Mouse (Mus musculus) midbrain, embryonic 14.5 days (tissue): ENCODE measurements around the gene Exo5. TPM values are rescaled to one million over a fixed set of nuclear protein-coding genes. Genes with fewer than 3 reads are reported as not detected.

ENCODE experiments used
- ATAC-seq: fragments of 200-750 bp; cut with Nextera tagmentation; 2 replicates; pipeline ENCODE4 v1.8.0; 2017; ENCODE audit warnings: moderate number of reproducible peaks, moderate library complexity; ENCODE audit not compliant: low FRiP score, low TSS enrichment
- DNase-seq: peaks from one replicate; pipeline ENCODE4 v3.0.0-alpha.2; 2015
- H3K27ac ChIP-seq: fragments of 300-500 bp; sonication (generic); replicated peaks from 2 replicates; pipeline ENCODE4 v1.5.1; 2014; ENCODE audit warnings: mild to moderate bottlenecking, low read depth, low read length, moderate library complexity
- H3K27me3 ChIP-seq: fragments of 300-500 bp; sonication (generic); 2 replicates; pipeline ENCODE4 v1.6.1; 2014; ENCODE audit warnings: low read length, control low read depth, mixed read lengths; ENCODE audit not compliant: control insufficient read depth, insufficient read depth
- H3K36me3 ChIP-seq: fragments of 300-500 bp; sonication (generic); 2 replicates; pipeline ENCODE4 v1.6.1; 2014; ENCODE audit warnings: low read length, control low read depth; ENCODE audit not compliant: control insufficient read depth, insufficient read depth
- H3K4me1 ChIP-seq: fragments of 300-500 bp; sonication (generic); 2 replicates; pipeline ENCODE4 v1.6.1; 2014; ENCODE audit warnings: mild to moderate bottlenecking, antibody characterized with exemption, low read length, control low read depth; ENCODE audit not compliant: control insufficient read depth, insufficient read depth
- H3K4me2 ChIP-seq: fragments of 300-500 bp; sonication (generic); 2 replicates; pipeline ENCODE4 v1.6.1; 2014; ENCODE audit warnings: mild to moderate bottlenecking, low read length, moderate library complexity
- H3K4me3 ChIP-seq: fragments of 300-500 bp; sonication (generic); replicated peaks from 2 replicates; pipeline ENCODE4 v1.5.1; 2014; ENCODE audit warnings: low read depth, low read length
- H3K9ac ChIP-seq: fragments of 300-500 bp; sonication (generic); replicated peaks from 2 replicates; pipeline ENCODE4 v1.6.1; 2014; ENCODE audit warnings: mild to moderate bottlenecking, low read length, moderate library complexity
- H3K9me3 ChIP-seq: fragments of 300-500 bp; sonication (generic); 2 replicates; pipeline ENCODE4 v1.6.1; 2016; ENCODE audit warnings: low read length, control low read depth, mixed read lengths; ENCODE audit not compliant: control insufficient read depth
- WGBS: fragments of 180-500 bp; shearing (Covaris S2); extraction: QIAGEN DNeasy Blood & Tissue Kit; methylation state at CpG from one replicate; pipeline ENCODE4 v1.1.7; 2014; 5-methylcytosine and 5-hydroxymethylcytosine counted together
- polyA plus RNA-seq: library from polyadenylated mRNA; unstranded; fragments of >200 nt; fragmentation: Nextera tagmentation; extraction: Ambion mirVana; gene quantifications from 2 replicates; pipeline ENCODE4 v1.2.1, GENCODE M21; 2014

The Exo5 gene
- polyA plus RNA-seq, 1 experiment from 2014 or later, result 33.5 TPM

- H3K9ac ChIP-seq, result no peak overlapping the region
- H3K36me3 ChIP-seq, result no peaks in the 10 kb centered on the region
- WGBS, result 61% methylated on average over 7 of the region's 7 CpGs
- H3K4me2 ChIP-seq, result no peak overlapping the region
- no peaks in the 10 kb centered on the region for H3K9me3 ChIP-seq
- no peak for DNase-seq
- no peaks in the 10 kb centered on the region for H3K27me3 ChIP-seq
- no peak overlapping the region for H3K27ac ChIP-seq
- H3K4me1 ChIP-seq, result no peaks in the 10 kb centered on the region
- H3K4me3 ChIP-seq, result no peak overlapping the region
- ATAC-seq, result no peak
Measured at GRCm38 (mm10) chr4:120895226-120895625, 29.6 kb downstream of the Exo5 start.

- no peaks in the 10 kb centered on the region for H3K9me3 ChIP-seq
- H3K36me3 ChIP-seq, result no peaks in the 10 kb centered on the region
- H3K4me1 ChIP-seq, result no peaks in the 10 kb centered on the region
- H3K27ac ChIP-seq, result no peak overlapping the region
- no peak overlapping the region for H3K4me2 ChIP-seq
- H3K9ac ChIP-seq, result no peak overlapping the region
- no peak for DNase-seq
- H3K27me3 ChIP-seq, result no peaks in the 10 kb centered on the region
- no peak overlapping the region for H3K4me3 ChIP-seq
- WGBS, result 80% methylated on average over 11 of the region's 11 CpGs
- no peak for ATAC-seq
Measured at GRCm38 (mm10) chr4:120894584-120894983, 30.2 kb downstream of the Exo5 start.

- H3K4me1 ChIP-seq, result no peaks in the 10 kb centered on the region
Measured at GRCm38 (mm10) chr4:120893656-120894401, 31.0 kb downstream of the Exo5 start.

GRCm38 (mm10) chr4:120892516-120892915, 32.3 kb downstream of the Exo5 start:
- Histone ChIP-seq H3K9ac (no peak overlapping the region), H3K9me3 (no peaks in the 10 kb centered on the region), H3K27me3 (no peaks in the 10 kb centered on the region), H3K4me1 (no peaks in the 10 kb centered on the region), H3K4me2 (no peak overlapping the region), H3K36me3 (no peaks in the 10 kb centered on the region), H3K4me3 (no peak overlapping the region), H3K27ac (no peak overlapping the region)
- 60% methylated on average over 1 of the region's 1 CpGs for WGBS
- ATAC-seq, result no peak
- DNase-seq, result no peak

More at GRCm38 (mm10) chr4:120893656-120894401, 31.0 kb downstream of the Exo5 start:
- Histone ChIP-seq H3K4me3 (no peak overlapping the region), H3K27me3 (no peaks in the 10 kb centered on the region), H3K9me3 (no peaks in the 10 kb centered on the region), H3K36me3 (no peaks in the 10 kb centered on the region), H3K9ac (no peak overlapping the region), H3K4me2 (no peak overlapping the region), H3K27ac (no peak overlapping the region)
- WGBS, result 83% methylated on average over 11 of the region's 11 CpGs
- ATAC-seq (no peak), DNase-seq (no peak)

GRCm38 (mm10) chr4:120891960-120892359, 32.9 kb downstream of the Exo5 start:
- Histone ChIP-seq H3K4me3 (no peak overlapping the region), H3K9ac (no peak overlapping the region), H3K9me3 (no peaks in the 10 kb centered on the region), H3K4me1 (no peaks in the 10 kb centered on the region), H3K4me2 (no peak overlapping the region), H3K36me3 (no peaks in the 10 kb centered on the region), H3K27ac (no peak overlapping the region), H3K27me3 (no peaks in the 10 kb centered on the region)
- DNase-seq (no peak), ATAC-seq (no peak)

GRCm38 (mm10) chr4:120890754-120891440, 33.9 kb downstream of the Exo5 start:
- Histone ChIP-seq H3K9me3 (no peaks in the 10 kb centered on the region), H3K4me3 (no peak overlapping the region), H3K36me3 (no peaks in the 10 kb centered on the region), H3K27me3 (no peaks in the 10 kb centered on the region), H3K4me1 (0 out of 2 replicates have a peak, but pooled peaks cover 3% of the 10 kb centered on the region), H3K9ac (no peak overlapping the region), H3K4me2 (no peak overlapping the region), H3K27ac (no peak overlapping the region; the same call in 1 of the 2 replicates)
- peak; percentile 40 for DNase-seq
- 48% methylated on average over 11 of the region's 11 CpGs for WGBS
- ATAC-seq, result peak; percentile 51; the same call in 1 of the 2 replicates

- no peaks in the 10 kb centered on the region for H3K9me3 ChIP-seq
- H3K9ac ChIP-seq, result no peak overlapping the region
- H3K4me1 ChIP-seq, result 0 out of 2 replicates have a peak, but pooled peaks cover 8% of the 10 kb centered on the region
- no peak overlapping the region for H3K4me2 ChIP-seq
- WGBS, result 70% methylated on average over 8 of the region's 8 CpGs
- no peak overlapping the region for H3K27ac ChIP-seq
- DNase-seq, result no peak
- ATAC-seq, result no peak
- no peak overlapping the region for H3K4me3 ChIP-seq
- H3K36me3 ChIP-seq, result no peaks in the 10 kb centered on the region
- no peaks in the 10 kb centered on the region for H3K27me3 ChIP-seq
Measured at GRCm38 (mm10) chr4:120888884-120889283, 35.9 kb downstream of the Exo5 start.

- no peak overlapping the region for H3K9ac ChIP-seq
- no peak for ATAC-seq
- 27% methylated on average over 8 of the region's 8 CpGs for WGBS
Measured at GRCm38 (mm10) chr4:120887381-120888112, 37.3 kb downstream of the Exo5 start.

More at GRCm38 (mm10) chr4:120887381-120888112, 37.3 kb downstream of the Exo5 start:
- Histone ChIP-seq H3K4me2 (no peak overlapping the region), H3K4me3 (no peak overlapping the region), H3K9me3 (no peaks in the 10 kb centered on the region), H3K36me3 (no peaks in the 10 kb centered on the region), H3K27ac (no peak overlapping the region), H3K27me3 (no peaks in the 10 kb centered on the region), H3K4me1 (peaks cover 14% of the 10 kb centered on the region)
- peak; percentile 83 for DNase-seq
